Mouse (Mus musculus): Measurements from ENCODE around the gene Kcnip1.

- TF ChIP-seq CTCF (IDR thresholded peaks at IDR 0.05; ENCODE audit: insufficient read depth, low read depth, low read length) (no peak), POLR2A (IDR thresholded peaks at IDR 0.05; ENCODE audit: insufficient read depth, low read depth, low read length) (no peak)
Measured at GRCm38 (mm10) chr11:33751503-33751902, 241.4 kb downstream of the Kcnip1 start.
